Mouse (Mus musculus): ENCODE data around the gene Acad11.

The Acad11 gene

GRCm38 (mm10) chr9:104152121-104152520 is 88.9 kb downstream of the Acad11 start:
- no peak for DNase-seq

GRCm38 (mm10) chr9:104155100-104155715 is 92.0 kb downstream of the Acad11 start:
- DNase-seq, result no peak

- no peak for DNase-seq
Measured at GRCm38 (mm10) chr9:104156506-104156905, 93.3 kb downstream of the Acad11 start.

GRCm38 (mm10) chr9:104157291-104157690 is 94.1 kb downstream of the Acad11 start:
- DNase-seq, result no peak

GRCm38 (mm10) chr9:104161117-104161516 is 97.9 kb downstream of the Acad11 start:
- no peak for DNase-seq

DNA sequence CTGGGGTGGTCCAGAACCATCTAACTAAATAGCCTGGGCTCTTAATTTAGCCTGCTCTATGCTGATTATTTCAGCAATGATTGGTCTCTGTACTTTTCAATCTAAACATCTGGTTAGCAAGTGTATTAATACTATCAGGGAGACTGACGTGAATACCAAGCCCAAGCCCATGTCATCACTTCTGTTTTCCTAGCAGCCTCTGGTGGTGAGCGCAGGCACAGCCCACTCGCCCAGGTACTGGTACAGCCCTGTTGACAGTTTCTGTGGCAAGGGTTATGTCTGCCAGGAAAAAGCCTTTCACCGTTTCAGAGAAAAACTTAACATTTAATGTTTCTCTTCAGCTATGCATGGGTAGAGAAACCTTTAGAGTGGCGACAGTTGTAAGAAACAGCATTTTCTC is 101.0 kb downstream of the Acad11 start:
- no peak for DNase-seq

GRCm38 (mm10) chr9:104165926-104166325 is 102.7 kb downstream of the Acad11 start:
- DNase-seq, result no peak

- no peak for DNase-seq
Measured at GRCm38 (mm10) chr9:104169986-104170385, 106.8 kb downstream of the Acad11 start.

DNA sequence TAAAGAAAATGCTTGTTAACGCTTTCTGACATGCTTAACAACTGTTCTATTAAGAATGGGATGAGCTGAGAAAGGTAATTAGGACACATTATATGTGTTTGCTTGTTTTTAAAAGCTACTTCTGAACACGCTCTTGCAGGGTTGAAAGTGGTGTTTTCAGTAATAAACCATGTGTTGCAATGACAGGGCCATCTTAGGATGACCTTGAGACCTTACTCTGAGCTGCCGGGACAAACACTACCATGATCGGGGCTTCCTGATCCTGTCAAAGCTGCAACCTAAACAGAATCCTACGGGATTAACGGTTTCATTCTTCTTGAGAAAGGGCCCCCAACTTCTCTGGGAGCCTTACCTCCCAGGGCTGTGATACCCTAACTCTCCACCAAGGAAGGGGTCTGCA is 108.5 kb downstream of the Acad11 start:
- no peak for DNase-seq

DNA sequence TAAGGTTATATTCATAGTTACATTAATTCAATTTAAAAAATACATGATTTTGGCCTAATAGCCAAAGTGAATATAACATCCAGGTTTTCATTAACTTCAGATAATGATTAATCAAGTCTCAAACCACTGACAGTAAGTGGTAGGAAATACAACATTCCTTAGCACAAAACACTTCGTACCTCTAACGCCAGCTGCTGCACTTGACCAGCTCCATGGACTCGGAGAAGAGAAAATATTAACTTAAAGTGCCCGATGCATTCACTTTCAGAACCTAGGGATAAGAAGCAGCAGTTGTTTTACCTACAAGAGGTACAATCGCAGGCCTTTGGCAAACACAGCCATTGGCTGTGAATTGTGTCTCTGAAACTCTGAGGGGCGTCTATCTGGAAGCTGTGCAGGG is 109.2 kb downstream of the Acad11 start:
- DNase-seq, result no peak
